Mouse (Mus musculus) stomach, postnatal 0 days (tissue): ENCODE data around the gene Plscr3. TPM values are rescaled to one million over a fixed set of nuclear protein-coding genes. Genes with fewer than 3 reads are reported as not detected.

Source experiments
- ATAC-seq: fragments of 200-750 bp; cut with Nextera tagmentation; 2 replicates; pipeline ENCODE4 v1.8.0; 2017; ENCODE audit not compliant: low FRiP score, low TSS enrichment
- DNase-seq: peaks from one replicate; pipeline ENCODE4 v3.0.0-alpha.2; 2016; ENCODE audit warnings: low spot score
- H3K27ac ChIP-seq: fragments of 300-500 bp; sonication (generic); replicated peaks from 2 replicates; pipeline ENCODE4 v1.5.1; 2014; ENCODE audit warnings: mild to moderate bottlenecking, control low read depth
- H3K27me3 ChIP-seq: fragments of 300-500 bp; sonication (generic); 2 replicates; pipeline ENCODE4 v1.6.1; 2014; ENCODE audit warnings: low read length; ENCODE audit not compliant: control insufficient read depth, insufficient read depth
- H3K36me3 ChIP-seq: fragments of 300-500 bp; sonication (generic); 2 replicates; pipeline ENCODE4 v1.6.1; 2014; ENCODE audit warnings: low read length, mixed read lengths; ENCODE audit not compliant: control insufficient read depth, insufficient read depth
- H3K4me1 ChIP-seq: fragments of 300-500 bp; sonication (generic); replicated peaks from 2 replicates; pipeline ENCODE4 v1.6.1; 2014; ENCODE audit warnings: antibody characterized with exemption; ENCODE audit not compliant: control insufficient read depth, insufficient read depth
- H3K4me2 ChIP-seq: fragments of 300-500 bp; sonication (generic); replicated peaks from 2 replicates; pipeline ENCODE4 v1.6.1; 2014; ENCODE audit warnings: low read depth, mild to moderate bottlenecking, control low read depth, moderate library complexity
- H3K4me3 ChIP-seq: fragments of 300-500 bp; sonication (generic); 2 replicates; pipeline ENCODE4 v1.5.1; 2014; ENCODE audit warnings: low read depth, low read length, control low read depth
- H3K9ac ChIP-seq: fragments of 300-500 bp; sonication (generic); 2 replicates; pipeline ENCODE4 v1.6.1; 2014; ENCODE audit warnings: mild to moderate bottlenecking, low read length, control low read depth, mixed read lengths
- H3K9me3 ChIP-seq: fragments of 300-500 bp; sonication (generic); 2 replicates; pipeline ENCODE4 v1.6.1; 2016; ENCODE audit warnings: low read length; ENCODE audit not compliant: control insufficient read depth
- CTCF ChIP-seq: IDR thresholded peaks from 2 replicates; pipeline ENCODE4 v1.5.1; 2016; ENCODE audit warnings: antibody characterized with exemption, low read depth, mild to moderate bottlenecking, moderate library complexity
- EP300 ChIP-seq: optimal IDR thresholded peaks from 2 replicates; pipeline ENCODE3; 2016; ENCODE audit warnings: antibody characterized with exemption
- WGBS: fragments of 180-500 bp; shearing (Covaris S2); extraction: QIAGEN DNeasy Blood & Tissue Kit; methylation state at CpG from one replicate; pipeline ENCODE4 v1.1.7; 2014; 5-methylcytosine and 5-hydroxymethylcytosine counted together
- polyA plus RNA-seq: library from polyadenylated mRNA; unstranded; fragments of >200 nt; fragmentation: Nextera tagmentation; extraction: Ambion mirVana; gene quantifications from 2 replicates; pipeline ENCODE4 v1.2.1, GENCODE M21; 2015

Plscr3 gene
- 54.4 and 58.4 TPM in 2 replicates for polyA plus RNA-seq

DNA sequence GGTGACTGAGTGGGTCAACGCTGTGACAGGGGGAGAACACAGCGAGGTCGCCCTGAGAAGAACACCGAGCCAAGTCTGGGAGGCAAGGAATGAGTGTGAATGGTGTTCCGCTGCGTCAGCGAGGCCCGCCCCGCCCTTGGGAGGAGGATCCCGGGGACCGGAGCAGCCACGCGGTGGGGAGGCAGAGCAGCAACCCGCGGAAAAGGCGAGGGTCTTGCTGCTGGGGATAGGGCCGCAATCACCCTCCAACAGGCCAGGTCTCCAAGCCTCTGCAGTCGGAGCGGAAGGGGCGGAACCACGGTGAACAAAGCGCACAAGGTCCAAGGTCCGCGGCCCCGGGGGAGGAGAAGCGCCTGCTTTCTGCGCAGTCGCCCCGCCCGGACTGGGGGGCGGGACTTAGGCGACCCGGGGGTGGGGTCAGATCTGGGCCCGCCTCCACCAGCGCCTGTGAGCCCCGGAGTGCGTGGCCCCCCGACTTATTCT is at the start of gene Plscr3:
Plscr3 (plus strand) TSS at position 179 of the 483 bp plus-strand sequence.
- Histone ChIP-seq H3K27me3 (no peaks in the 10 kb centered on the region), H3K9me3 (no peaks in the 10 kb centered on the region), H3K4me1 (no peaks in the 10 kb centered on the region; the same call in none of the 2 replicates), H3K4me2 (peak within 1 kb of the TSS; percentile 83), H3K36me3 (peaks cover 20% of the 10 kb centered on the region), H3K9ac (peak within 1 kb of the TSS; percentile 83), H3K27ac (peak within 1 kb of the TSS; percentile 94), H3K4me3 (peak within 1 kb of the TSS; percentile 85)
- WGBS, result under 1% methylated on average over 36 of the region's 38 CpGs
- TF ChIP-seq EP300 (no peak), CTCF (peak; percentile 30; the same call in 1 of the 2 replicates)
- ATAC-seq (peak; percentile 93), DNase-seq (peak; percentile 96)

GRCm38 (mm10) chr11:69797924-69798323 is 48.3 kb upstream of the Plscr3 start:
- Histone ChIP-seq H3K27me3 (no peaks in the 10 kb centered on the region), H3K4me1 (peaks cover 4% of the 10 kb centered on the region), H3K4me2 (no peak overlapping the region), H3K9ac (no peak overlapping the region), H3K36me3 (no peaks in the 10 kb centered on the region), H3K9me3 (no peaks in the 10 kb centered on the region), H3K4me3 (no peak overlapping the region), H3K27ac (no peak overlapping the region)
- WGBS, result 65% methylated on average over 7 of the region's 7 CpGs
- ATAC-seq, result no peak
- DNase-seq, result no peak
- TF ChIP-seq CTCF, result no peak
- TF ChIP-seq EP300, result no peak

DNA sequence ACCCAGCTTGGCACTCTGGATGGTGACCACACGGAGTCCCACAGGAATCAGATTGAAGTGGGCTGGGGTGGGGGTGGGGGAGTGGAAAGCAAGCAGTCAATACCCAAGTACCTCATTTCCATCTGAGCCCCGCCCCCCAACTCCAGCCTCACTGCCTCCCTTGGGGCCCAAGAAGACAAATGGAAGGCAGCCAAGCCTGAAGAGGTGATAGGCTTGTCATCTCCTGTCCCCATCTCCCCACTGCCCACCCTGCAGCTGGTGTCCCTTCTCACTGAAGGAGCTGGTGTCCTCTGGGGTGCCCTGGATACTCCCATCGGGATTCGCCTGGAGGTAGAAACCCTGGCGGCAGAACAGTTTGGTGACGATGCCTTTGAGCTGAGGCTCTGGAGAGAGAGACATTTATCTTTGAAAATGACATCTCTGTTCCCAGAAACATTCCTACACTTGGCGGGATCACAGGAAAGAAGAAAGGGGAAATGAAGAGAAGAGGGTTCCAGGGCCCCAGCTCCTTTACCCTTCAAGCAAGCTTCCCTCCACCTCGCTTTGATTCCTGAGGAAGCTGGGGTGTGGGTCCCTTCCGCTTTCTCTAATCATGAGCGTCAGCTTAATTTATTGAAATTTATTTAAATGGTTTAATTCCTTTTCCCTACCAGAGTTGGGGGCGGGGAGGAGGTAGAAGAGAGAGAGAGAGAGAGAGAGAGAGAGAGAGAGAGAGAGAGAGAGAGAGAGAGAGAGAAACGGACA is 46.6 kb upstream of the Plscr3 start:
- Histone ChIP-seq H3K4me3 (no peak overlapping the region), H3K27ac (no peak overlapping the region), H3K36me3 (no peaks in the 10 kb centered on the region), H3K9me3 (no peaks in the 10 kb centered on the region), H3K27me3 (no peaks in the 10 kb centered on the region), H3K4me2 (0 out of 2 replicates have a peak overlapping the region, but pooled peaks have one; percentile 73), H3K4me1 (peaks cover 4% of the 10 kb centered on the region), H3K9ac (no peak overlapping the region)
- WGBS, result 48% methylated on average over 12 of the region's 12 CpGs
- DNase-seq, result no peak
- ATAC-seq, result no peak
- TF ChIP-seq EP300, result no peak
- 0 out of 2 replicates have a peak, but pooled peaks have one; percentile 8 for TF ChIP-seq CTCF

- Histone ChIP-seq H3K4me2 (peak overlapping the region; percentile 73), H3K9ac (no peak overlapping the region), H3K27ac (peak overlapping the region; percentile 24), H3K36me3 (no peaks in the 10 kb centered on the region), H3K9me3 (no peaks in the 10 kb centered on the region), H3K27me3 (no peaks in the 10 kb centered on the region), H3K4me3 (peak overlapping the region; percentile 44; the same call in 1 of the 2 replicates), H3K4me1 (peaks cover 4% of the 10 kb centered on the region)
- 16% methylated on average over 11 of the region's 11 CpGs for WGBS
- DNase-seq, result peak; percentile 31
- ATAC-seq, result no peak
- no peak for TF ChIP-seq EP300
- no peak for TF ChIP-seq CTCF
Observed at GRCm38 (mm10) chr11:69800138-69800391, 46.1 kb upstream of the Plscr3 start.

DNA sequence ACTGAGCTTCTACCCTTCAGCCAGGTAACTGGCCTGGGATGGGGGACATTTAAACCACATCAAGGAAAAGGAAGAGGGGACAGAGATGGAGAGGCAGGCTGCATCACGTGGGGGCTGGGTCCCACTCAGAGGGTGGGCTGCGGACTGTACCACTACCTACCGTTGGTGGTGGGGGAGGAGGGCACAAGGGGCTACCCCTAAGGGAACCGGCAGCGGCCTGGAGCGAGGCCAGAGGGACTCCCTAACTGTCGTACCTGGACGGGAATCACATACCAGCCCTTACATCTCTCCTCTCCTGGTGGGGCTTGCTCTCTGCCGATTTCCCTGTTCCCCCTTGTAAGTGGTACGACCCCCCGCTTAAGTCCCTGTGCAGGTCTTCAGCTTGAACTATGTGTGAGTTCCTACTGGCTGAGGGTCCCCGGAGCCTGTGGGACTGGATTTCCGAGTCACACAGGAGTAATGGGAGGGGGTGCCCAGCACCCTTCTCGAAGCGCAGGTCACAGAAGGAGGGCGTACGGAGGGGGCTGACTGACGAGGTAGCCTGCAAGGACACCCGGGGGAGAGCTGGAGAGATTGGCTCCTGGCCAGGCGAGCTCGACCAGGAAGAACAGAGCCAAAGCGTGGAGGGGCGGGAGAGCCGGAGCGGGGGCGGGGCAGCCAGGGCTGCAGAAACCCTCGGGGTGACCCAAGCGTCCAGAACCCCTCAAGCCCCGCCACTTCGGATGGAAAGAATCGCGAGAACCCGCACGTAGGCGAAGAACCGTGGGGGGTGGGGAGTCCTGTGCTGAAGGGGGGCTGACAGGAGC is 45.6 kb upstream of the Plscr3 start:
- peaks cover 4% of the 10 kb centered on the region for H3K4me1 ChIP-seq

More for the DNA sequence above, 45.6 kb upstream of the Plscr3 start:
- ATAC-seq (peak; percentile 19), DNase-seq (peak; percentile 87)
- Histone ChIP-seq H3K9ac (peak overlapping the region; percentile 61), H3K9me3 (no peaks in the 10 kb centered on the region), H3K27ac (peak overlapping the region; percentile 24), H3K36me3 (no peaks in the 10 kb centered on the region), H3K4me3 (peak overlapping the region; percentile 44), H3K4me2 (peak overlapping the region; percentile 73), H3K27me3 (no peaks in the 10 kb centered on the region)
- WGBS, result 2% methylated on average over 36 of the region's 36 CpGs
- no peak for TF ChIP-seq CTCF
- no peak for TF ChIP-seq EP300
